Mouse (Mus musculus) right cerebral cortex, postnatal 25 days (tissue): ENCODE measurements at regions not wholly inside any gene's neighbourhood (a gene's known extent, or its start where the extent isn't known, plus 50 kb on each side); places are given as distances from the start of the nearest gene placed in this dataset.
A peak's percentile ranks its signal among the peaks of the same experiment; 100 is the strongest.

Experiments used
- DNase-seq: peaks from one replicate; pipeline ENCODE4 v3.0.0; 2022

DNA sequence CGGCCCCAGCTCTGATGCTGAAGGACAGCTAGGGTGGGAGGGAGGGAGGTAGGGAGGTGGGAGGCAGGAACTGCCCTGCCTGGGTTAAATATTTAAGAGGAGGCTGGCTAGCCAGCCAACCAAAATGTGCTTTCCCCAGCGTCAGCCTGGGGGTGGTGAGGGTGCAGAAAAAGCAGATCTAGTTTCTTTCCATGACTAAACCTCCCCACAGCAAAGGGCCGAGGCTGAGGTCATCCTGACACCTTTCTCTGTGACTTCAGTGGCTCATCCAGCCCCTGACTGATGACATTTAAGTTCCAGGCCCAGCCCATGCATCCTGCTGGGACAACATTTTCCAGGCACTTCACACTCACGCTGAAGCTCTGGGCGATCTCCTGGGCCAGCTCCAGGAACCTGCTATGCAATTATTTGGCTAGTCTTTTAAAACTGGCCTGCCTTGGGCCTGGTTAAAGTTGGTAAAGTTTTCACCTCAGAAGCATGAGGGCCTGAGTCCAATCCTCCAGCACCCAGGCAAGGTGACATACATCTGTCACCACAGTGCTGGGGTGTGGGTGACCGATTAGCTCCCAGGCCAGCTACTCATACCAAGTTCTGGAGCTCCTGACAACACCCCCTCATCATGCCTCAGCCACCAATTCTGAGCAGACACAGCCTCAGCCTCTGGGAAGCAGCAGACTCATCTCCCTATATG is 243.8 kb upstream of the Sulf2 start:
- no peak for DNase-seq

DNA sequence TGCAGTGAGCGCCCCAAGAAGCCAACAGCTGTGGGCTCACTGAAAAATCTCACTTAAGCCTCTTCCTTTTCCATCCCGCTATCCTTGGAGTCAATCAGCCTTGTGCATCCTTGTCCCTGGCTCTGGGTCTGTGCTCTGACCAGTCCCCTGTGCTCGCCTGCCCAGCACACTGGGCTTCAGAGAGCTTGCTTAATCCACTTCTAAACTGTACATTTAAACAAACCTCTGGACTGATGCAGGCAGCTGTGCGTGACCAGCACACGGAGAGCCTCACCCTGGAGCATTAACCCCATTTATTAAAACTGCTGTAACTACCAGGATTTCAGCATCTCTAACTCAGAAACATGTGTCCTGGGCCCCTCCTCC is 243.3 kb upstream of the Sulf2 start:
- DNase-seq, result no peak

- DNase-seq, result no peak
These were observed 242.7 kb upstream of the Sulf2 start for GRCm38 (mm10) chr2:166398156-166398555.

DNA sequence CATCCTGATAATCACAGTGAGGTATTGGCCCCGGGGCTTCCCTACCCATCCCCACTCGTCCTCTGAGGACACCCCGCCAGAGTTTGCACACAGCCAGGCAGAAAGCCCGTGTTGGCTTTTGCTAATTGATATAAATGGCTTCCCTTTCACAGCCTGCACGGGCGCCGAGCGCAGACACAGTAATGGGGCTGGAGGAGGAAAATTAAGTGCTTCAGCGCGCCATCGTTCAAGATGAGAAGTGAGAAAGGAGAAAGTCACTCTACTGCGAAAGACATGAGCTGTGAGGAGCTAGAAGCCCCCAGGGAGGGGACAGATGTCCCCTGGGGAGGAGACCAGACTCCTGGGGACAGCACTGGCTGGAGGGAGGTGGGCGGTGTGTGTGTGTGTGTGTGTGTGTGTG is 239.2 kb upstream of the Sulf2 start:
- DNase-seq, result no peak

DNA sequence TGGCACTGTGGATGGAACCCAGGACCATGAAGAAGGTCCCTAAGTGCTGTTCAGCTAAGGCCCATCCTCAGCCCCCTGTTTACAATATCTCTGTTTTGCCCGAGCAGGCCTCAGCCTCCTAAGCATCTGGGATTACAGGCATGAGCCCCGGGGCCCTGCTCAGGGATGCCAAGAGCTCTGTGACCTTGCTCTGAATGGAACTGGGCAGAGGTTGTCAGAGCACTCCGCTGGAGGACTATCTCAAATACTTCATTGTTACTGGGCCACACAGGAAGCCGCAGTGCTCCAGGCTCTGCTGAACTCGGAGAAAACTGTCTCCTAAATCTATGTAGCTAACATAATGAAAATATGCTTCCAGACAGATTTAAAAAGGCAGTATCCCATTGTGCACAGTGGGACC is 235.7 kb upstream of the Sulf2 start:
- no peak for DNase-seq

- DNase-seq, result no peak
These were observed 232.6 kb upstream of the Sulf2 start for GRCm38 (mm10) chr2:166388050-166388449.

DNA sequence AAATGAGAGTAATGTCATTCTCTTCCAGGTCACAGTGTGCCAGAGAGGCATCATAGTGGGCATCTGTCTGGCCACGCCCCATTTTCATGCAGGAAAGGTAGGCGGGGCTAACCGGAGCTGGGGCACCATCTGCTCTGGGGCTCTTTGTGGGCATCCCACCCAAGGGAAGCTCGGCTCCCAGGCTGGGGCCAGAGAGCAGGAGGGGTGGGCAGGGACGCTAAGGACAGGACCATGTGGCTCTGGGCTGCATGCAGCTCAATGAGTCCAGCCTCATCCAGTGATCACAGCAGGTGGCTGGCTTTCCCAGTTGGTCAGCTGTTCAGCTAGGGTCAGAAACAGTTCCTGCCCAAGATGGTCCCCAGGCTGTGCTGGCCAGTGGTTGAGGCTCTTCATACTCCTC is 231.4 kb upstream of the Sulf2 start:
- no peak for DNase-seq

- no peak for DNase-seq
These were observed 229.1 kb upstream of the Sulf2 start for GRCm38 (mm10) chr2:166384583-166384982.

- no peak for DNase-seq
These were observed 227.9 kb upstream of the Sulf2 start for GRCm38 (mm10) chr2:166383356-166383755.

- DNase-seq, result no peak
These were observed 226.7 kb upstream of the Sulf2 start for GRCm38 (mm10) chr2:166382180-166382579.

- DNase-seq, result no peak
These were observed 225.4 kb upstream of the Sulf2 start for GRCm38 (mm10) chr2:166380854-166381253.

- DNase-seq, result no peak
These were observed 222.9 kb upstream of the Sulf2 start for GRCm38 (mm10) chr2:166378325-166378724.

GRCm38 (mm10) chr2:166377329-166377728 is 221.9 kb upstream of the Sulf2 start:
- DNase-seq, result no peak

DNA sequence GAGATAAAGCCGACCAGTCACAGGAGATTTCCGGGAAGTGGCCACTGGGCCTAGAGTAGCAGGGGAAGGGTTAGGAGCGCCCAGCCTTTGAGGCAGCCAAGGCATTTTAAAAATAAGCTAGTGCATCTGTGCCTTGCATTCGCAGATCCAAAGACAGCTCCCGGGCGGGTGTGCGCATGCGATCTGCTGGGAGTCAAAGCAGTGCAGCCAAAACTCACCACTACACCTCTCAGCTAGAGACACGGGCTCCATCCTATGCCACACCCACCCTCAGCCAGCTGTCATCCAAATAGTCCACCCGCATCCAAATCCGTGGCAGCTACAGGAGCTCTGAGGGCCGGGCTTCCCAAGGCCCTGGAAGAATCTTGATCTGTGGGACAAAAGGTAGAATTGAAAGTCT is 220.2 kb upstream of the Sulf2 start:
- peak; percentile 49 for DNase-seq

GRCm38 (mm10) chr2:166370776-166371175 is 215.3 kb upstream of the Sulf2 start:
- no peak for DNase-seq

- no peak for DNase-seq
These were observed 206.2 kb upstream of the Sulf2 start for GRCm38 (mm10) chr2:166361645-166362044.

DNA sequence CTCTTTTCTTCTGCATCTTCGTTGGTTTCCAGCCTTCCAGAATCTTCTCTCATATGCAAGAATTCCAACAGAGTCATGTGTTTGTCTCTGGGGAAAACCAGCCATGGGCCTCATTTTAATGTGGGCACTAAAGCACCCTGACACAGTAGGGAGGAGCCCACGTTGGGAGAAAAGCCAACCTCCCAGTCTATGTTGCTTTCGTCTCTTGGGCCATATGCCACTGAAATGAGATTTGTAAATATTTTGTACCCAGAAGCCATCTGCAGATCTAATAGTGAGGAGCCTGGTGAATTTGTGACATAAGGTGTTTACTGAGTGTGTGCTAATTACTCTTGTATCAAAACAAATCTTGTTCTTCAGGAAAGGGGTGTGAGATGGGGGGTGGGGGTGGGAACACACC is 205.3 kb upstream of the Sulf2 start:
- DNase-seq, result peak; percentile 24

GRCm38 (mm10) chr2:166359995-166360394 is 204.5 kb upstream of the Sulf2 start:
- no peak for DNase-seq

- no peak for DNase-seq
These were observed 202.4 kb upstream of the Sulf2 start for GRCm38 (mm10) chr2:166357824-166358223.

GRCm38 (mm10) chr2:166355944-166356343 is 200.5 kb upstream of the Sulf2 start:
- DNase-seq, result no peak

GRCm38 (mm10) chr2:166355446-166355845 is 200.0 kb upstream of the Sulf2 start:
- no peak for DNase-seq

GRCm38 (mm10) chr2:166354391-166354790 is 198.9 kb upstream of the Sulf2 start:
- DNase-seq, result no peak

DNA sequence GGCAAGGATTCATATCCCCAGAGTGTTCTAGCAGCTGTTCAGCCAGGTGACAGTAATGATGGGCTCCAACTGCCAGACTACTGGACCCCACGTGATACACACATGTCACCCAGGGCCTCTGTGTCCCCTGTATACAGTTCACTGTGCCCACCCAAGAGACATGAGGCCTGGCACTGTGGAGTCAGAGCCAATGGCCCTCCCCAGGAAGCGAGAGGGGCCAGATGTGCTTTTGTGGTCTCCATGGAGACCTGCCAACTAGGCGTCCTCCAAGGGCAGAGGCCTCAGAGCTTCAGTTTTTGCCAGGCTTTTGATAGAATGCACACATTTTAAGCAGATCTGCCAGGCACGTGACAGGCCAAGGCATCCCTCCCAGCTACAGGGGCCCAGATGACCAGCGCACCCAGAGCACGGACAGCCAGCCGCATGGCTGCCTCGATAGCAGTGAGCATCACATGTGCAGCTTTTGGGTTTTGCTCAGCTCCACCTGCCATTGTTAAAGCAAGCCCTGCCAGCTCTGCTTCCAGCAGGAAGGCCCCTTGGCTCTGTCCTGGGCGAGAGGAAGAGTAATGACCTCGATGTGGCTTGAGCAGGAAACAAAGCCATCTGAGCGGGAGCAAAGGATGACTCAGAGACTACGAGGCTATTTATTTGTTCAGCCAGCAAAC is 198.1 kb upstream of the Sulf2 start:
- DNase-seq, result no peak

GRCm38 (mm10) chr2:166351984-166352383 is 196.5 kb upstream of the Sulf2 start:
- no peak for DNase-seq

GRCm38 (mm10) chr2:166351581-166351980 is 196.1 kb upstream of the Sulf2 start:
- DNase-seq, result no peak
